Mouse (Mus musculus) left cerebral cortex, adult 8-10 months (tissue): Measurements from ENCODE around the gene Cyren. TPM values are rescaled to one million over a fixed set of nuclear protein-coding genes. Genes with fewer than 3 reads are reported as not detected.

ENCODE experiments used
- DNase-seq, 2 experiments: peaks; one replicate each; pipeline ENCODE4 v3.0.0; 2022; ENCODE audit warnings: low spot score in 2 of 2
- total RNA-seq, 4 experiments: library from RNA; stranded (reverse); gene quantifications; 2 replicates each; pipeline ENCODE4 v1.2.4; 2022

The Cyren gene
- total RNA-seq, 4 experiments from 2014 or later: 3.6 to 4.1 (median 3.8) TPM

DNA sequence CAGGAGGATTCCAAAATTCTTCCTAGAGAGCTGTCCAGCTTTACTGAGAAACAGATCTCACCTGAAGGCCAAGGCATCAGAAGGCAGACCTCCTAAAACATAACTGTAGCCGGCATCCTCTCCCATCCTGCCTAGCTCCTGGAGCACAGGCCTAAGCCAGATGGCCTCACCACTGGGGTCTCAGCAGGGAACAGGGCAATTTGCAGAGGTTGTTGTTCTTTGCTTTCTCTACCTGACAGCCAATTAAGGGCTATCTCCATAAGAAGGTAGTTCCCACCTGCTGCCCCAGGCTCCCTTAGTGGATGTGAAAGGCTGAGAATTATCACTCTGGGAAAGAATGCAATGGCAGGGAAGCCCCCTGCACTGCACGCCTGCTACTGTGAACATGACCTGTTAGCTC is 23.1 kb upstream of the Cyren start:
- DNase-seq: no peak

DNA sequence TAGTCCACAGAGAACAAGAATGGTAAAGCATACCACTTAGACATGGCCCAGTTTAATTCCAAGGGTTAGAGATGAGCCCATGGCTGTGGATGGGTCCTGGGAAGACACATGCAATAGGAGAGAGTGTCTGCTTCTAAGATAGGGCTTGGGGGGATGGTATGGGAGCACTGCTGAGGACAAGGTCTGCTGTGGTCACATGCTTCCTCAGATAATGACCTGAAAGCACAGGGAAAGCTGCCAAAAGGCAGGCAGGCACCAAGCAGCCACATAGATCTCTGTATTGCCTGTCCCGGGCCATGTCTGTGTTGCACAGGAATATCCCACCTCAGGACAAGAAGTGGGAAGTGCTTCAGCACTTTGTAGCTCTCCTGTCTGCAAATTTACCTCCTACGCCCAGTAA is 21.3 kb upstream of the Cyren start:
- DNase-seq: no peak

DNA sequence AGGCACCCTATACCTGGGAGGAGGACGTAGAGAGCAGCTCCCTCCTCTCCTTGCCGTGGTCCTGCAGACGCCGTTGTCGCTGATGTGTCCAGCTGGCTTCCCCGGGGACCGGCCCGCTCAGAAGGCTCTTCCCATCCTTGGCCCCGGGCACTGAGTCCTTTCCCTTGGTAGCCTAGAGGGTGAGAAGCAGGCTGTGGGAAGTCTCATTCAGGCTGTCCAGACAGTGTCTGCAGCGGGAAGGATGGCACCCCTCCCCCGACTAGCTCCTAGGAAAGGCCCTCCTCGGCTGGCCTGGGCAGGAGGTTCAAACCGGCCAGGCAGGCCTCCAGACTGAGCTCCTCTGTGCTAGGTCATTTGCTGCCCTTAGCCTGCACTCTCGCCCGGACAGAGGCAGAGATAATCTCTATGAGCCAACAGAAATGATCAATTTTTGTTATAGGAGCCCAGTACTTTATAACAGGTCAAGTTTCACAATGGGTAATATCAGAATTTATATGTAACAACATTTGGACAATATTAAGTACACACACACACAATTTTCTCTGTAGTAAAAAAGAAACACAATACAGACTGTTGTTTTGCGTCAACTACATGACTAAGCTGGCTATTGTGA is 18.4 kb upstream of the Cyren start:
- DNase-seq: no peak

DNA sequence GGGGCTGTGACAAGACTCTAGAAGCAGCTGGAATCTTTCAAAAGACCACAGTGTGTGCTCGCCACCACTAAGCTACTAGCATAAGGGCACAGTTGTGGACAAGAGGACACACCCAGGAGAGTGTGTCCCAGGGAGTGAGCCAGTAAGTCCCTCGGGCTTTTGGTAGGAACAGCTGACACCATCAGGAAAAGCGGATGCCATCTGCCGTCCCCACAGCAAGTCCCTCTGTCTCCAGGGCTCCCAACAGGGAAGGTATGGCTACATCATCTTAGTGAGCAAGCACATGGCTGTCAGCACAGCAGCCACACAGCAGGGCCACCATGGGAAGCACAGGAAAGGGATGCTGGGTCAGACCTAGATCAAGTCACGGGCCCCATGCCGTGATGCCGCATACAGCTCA is 17.7 kb upstream of the Cyren start:
- no peak for DNase-seq

DNA sequence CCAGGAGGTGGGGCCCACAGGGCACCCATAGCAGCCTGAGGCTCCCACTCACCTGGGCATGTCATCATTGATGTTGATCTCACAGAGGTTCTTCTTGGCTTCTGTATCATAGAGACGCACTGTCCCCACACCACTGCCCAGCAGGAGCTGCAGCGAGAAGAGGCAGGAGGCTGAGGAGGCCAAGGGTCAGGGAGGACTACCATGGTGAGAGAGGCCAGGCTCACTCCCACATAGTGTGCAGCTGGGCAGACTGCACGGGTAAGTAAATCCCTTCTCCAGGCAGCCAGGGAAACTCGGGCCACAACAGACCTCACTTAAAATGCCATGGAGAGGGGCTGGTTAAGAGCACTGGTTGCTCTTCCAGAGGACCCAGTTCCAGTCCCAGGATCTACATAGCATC is 11.3 kb upstream of the Cyren start:
- DNase-seq: no peak

DNA sequence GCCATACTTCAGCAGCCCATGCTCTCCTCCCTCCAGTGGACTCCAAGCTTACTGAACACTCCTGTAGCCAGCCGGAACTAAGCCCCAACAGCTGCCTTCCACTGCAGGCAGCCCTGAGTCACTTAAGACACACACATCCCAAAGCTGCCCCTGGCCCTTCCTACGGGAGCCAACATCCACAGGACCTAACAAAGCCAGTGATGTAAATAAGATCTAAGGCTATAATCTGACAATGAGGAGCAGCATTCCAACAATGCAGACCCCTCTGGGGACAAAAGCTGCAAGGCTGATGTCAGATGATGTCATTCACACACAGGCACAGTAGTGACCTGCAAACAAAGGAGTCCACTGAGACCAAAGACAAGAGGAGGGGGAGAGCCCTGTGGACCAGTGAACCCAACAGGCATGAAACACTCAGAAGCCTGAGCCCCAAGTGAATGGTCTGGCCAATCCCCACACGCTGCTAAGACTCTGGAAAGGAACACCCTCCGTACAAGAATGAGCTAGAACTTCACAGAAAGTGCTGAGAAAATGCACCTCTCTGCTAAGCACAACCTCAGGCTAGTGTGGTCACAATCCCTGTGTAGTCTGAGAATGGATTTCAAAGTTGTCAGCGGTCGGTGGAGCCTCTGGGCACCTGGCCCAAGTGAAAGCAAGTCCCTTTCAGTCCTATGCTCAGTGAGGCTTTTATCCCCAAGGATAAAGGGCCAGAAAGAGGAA is 9.4 kb upstream of the Cyren start:
- no peak for DNase-seq

DNA sequence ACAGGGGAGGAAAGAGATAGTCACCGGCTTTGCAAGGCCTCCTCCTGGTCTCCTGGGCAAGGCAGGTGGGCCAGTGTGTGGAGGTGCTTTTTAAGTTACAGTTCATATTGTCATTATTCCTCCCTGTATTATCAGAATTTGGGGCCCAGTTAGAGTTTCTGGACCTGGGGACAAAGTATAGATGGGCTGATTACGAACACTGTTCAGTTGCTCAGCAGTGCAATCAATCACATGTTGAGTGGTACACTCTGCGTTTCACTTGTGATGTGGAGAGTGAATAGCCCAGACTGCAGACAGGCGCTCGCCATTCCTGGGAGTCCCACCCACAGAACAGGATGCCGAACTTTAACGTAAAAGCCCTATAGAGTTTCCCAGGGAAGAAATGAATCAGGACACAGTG is 6.9 kb upstream of the Cyren start:
- DNase-seq: no peak

DNA sequence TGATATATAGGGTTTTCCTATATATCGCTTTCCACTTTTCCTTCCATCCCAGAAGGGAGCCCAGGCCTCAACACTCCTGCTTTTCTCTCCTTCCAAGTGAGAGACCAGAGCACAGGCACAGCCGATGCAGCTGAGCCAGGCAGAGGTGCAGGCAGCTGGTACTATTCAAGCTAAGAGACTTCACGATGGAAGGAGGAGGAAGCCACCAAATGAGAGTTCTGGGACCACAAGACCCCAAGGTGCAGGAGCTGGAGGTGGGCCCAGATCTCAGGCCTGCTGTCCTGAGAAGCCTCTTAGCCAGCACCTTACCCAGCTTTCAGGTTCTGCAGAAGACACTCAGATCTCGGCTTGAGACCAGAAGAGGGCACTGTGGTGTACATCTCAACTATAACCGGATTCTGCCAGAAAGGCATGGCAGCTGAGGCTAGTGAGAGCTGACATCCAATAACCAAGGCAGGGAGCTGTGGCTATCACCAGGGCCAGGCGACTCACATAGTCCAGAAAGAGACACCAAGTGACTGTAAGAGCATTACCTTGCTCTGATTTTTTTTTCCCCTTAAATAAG is 2.1 kb upstream of the Cyren start:
- DNase-seq: no peak

DNA sequence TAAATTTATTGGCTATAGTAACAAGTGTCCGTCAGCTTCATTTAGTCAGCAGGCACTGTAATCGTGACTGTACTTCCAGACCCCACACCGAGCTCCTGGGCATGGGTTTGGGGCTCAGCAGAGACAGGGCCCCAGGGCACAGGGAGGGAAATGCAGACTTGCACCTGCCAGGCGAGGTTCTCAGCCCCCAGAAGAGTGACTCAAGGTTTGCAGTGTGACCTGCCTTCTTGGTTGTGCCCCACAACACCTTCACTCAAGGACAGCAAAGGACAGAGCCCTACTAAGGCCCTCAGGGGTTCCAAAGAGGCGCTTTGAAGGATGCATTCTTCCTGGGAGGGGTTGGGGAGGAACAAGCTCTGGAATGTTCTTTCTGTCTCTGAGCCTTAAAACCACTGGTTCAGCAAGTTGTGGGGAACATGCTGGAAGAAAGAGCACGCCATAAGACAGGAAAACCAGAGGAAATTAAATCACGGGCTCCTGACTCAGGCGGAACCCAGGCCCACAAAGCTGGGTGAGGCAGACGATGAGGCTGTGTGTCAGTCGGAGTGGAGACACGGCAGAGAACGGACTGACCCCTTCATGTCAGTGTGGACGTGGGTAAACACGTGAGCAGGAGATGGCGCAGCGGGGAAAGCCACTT is 1.4 kb upstream of the Cyren start:
- no peak for DNase-seq

DNA sequence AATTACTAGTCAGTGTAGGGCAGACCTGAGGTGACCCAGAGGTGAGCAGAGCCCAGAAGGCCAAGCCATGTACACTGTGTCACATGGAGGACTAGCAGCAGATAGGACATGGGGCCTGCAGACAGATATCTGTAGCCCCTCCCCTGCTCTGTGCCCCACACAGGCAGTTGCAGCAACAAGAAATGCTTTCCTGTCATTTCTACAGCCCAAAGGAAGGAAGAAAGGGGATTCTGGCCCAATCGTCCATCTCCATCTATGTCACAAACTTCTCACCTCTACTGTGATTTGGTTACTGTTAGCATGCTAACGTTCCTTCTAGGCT is 1.1 kb downstream of the Cyren start:
- DNase-seq: no peak

DNA sequence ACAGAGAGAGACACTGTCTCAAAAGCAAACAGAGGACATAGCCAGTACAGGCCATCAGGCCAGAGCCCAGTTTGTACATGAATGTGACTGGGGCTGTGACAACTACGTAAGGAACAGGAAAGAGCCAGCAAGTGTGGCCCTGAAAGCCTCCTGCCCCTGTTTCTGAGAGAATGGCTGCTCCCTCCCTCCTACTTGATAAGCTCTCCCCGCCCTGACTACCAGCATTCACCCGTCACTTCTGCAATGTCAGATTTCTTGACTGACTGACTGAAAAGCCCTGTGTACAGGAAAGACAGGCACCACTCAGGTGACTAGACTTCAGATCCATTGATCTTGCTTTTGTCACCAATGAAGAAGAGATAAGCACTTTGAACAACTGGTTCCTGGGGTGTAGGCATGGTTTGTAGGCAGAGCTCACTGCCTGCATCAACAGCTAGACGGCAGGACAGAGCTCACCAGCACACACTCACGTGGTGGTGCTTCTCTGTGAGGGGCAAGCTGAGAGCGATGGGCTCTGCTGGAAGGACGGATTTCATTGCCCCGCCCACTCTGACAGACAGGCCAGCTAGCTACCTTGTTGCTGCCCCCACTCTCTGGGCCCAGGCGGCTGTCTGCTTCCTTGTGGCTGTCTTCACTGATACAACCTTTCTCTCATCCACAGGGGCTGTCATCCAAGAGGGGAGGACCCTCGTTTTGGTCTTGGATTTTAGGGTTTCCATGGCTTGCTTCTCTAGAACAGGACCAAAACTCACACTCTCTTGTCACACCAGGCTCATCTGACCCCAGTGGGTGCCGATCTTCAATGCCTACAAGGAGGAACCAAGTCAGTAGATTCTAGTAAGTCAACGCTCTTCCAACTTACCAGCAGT is 1.7 kb downstream of the Cyren start:
- DNase-seq: no peak

DNA sequence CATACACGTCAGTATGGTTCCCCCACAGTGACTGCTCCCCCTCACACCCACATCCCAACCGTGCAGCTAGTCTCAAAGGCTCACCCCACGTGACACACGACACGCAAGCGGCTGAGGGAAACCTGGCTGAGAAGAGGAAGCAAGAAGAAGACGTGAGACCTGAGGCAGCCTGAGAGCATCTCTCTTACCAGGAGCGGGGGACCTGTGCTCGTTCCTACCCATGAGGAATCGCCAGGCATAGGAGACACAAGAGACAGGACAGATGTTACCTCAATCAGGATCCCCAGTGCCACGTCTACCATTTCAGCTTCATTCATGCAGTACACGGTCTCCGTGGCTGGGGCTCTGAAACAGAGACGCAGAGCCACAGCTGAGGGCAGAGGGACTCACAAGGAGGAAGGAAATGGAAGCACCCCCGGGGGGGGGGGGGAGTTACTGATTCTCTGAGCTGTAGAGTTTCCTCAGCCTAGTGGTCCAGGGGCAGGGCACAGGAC is 2.5 kb downstream of the Cyren start:
- DNase-seq: no peak

DNA sequence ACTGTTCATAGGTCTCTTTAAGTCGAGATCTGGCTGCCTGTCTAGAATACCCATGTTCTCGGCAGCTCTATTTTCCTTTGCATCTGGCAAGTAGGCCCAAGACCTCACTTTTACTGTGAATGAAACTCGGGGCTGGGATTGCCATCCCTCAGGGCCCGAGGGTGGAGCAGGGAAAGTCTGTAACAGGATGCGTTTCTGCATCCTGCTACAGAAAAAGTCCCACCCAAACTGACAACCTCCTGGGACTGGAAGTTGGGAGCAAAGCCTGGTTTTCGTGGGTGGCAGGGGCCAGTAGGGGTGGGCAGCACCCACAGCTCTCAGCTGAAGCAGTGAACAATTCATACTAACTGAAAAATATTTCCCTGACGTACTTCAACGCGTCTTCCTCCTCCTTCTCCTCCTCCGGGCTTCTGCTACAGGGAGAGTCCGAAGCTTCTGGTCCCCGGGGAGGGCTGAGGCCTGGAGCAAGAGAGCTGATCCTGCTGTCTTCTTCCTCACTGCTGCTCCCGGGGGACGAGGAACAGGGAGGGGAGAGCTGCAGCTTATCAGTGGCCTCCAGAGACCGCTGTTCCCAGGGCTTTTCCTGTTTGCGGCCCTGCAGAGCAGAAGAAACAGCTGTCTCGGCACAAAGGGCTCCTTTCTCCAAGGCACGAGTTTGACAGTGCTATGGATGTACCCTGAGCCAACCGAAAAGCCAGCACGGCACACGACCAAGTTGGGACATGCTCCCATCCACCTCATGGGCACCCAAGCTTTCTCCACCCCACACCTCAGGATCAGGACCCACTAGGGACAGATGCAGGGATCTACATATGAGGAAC is 3.5 kb downstream of the Cyren start:
- peak in 1 of 2 experiments; percentile 7 for DNase-seq

DNA sequence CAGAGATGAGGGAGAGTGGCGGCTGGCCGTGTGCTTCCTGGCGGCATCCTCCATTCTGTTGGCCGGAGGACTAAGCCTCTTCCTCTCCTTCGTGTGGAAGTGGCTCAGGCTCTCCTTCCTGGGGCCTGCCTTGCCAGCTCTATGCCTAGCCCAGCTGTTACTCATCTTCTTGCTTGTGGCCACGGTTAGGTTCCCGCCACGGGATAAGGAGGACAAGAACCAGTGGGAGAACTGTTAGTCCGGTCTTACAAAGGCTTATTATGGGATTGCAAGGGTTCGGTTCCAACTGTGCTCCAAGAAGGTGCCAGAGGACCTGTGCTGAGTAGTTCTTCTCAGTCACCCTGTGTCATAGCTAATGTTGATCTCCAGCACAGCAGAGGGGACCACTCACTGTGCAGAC is 5.0 kb downstream of the Cyren start:
- peak in 1 of 2 experiments; percentile 3 for DNase-seq

DNA sequence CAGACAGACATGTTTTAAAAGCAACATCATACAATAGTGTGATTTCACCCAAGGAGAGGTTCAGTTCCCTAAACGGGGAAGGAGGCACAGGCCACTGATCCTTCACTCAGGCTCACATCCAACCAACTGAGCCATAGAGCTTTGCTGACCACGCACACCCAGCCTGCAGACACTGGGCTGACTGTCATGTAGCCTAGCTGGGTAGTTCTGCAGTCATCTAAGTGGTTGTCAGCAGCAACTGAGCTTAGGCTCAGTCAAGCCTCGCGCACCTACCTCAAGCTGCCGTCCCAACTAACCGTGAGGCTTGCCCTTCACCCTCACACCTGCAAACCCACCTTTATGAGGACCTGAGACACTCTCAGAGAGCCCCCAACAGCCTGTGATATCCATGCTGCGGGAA is 5.9 kb downstream of the Cyren start:
- DNase-seq: no peak

DNA sequence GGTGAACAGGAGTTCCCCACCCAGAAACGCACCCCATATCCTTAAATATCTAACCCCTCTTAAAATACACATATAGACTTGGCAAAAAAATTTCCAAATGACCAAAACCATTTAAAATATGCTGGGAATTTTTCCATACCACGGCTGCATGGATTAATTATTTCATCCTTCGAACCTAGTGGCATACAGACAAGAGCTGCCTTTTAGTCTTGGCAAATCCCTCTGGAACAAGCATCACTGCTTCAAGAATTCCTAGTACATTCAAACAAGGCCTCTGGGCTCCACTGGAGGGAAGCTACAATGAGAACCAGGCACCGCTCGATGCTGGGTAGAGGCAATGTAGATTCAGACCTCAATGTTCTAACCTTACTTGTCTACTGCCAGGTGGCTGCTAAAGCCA is 7.1 kb downstream of the Cyren start:
- no peak for DNase-seq

DNA sequence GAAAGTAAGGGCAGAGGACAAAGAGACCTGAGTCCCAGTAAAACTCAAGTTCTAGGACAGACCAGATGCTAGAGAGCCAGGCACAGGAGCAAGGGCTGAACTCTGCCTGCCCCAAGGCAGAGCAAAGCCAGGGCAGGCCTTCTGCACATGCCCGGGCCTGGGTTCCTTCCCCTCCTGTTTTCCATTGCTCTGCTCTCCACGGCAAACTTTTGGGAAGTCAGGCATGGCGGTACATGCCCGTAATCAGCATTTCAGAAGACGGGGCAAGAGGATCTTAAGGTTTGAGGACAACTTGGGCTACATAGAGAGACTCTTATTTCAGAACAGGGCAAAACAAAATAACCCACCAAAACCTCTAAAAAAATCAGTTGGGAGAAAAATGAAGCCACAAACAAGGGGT is 7.7 kb downstream of the Cyren start:
- DNase-seq: no peak

DNA sequence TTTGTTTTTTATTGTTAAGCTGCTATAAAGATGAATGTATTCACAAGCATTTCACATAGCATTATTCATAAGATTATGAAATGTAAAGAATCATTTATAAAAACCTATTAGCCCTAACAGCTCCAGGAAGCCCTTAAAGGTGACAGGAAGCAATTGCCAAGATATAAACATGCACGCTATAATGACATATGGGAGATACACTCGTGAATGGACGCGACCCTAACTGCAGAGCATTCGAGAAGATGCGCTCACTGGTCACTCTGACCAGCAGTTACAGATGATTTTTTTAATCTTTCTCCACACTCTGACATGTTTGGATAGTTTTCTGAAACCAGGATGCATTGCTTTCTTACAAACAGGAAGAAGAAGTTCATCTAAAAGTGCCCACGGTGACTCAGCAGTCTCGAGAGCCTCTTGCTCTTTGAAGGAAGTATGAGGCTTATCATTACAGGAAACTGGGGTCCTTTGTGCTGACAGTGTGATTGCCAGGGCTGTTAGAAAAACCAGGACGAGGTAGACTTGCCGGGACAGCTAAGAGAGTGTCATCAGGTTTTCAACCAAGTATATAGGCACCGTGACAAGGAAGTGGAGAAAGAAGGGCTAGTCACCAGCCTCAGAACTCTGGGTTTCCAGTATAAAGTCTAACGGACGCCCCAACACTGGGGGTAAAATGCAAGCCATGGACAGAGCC is 8.5 kb downstream of the Cyren start:
- DNase-seq: no peak

DNA sequence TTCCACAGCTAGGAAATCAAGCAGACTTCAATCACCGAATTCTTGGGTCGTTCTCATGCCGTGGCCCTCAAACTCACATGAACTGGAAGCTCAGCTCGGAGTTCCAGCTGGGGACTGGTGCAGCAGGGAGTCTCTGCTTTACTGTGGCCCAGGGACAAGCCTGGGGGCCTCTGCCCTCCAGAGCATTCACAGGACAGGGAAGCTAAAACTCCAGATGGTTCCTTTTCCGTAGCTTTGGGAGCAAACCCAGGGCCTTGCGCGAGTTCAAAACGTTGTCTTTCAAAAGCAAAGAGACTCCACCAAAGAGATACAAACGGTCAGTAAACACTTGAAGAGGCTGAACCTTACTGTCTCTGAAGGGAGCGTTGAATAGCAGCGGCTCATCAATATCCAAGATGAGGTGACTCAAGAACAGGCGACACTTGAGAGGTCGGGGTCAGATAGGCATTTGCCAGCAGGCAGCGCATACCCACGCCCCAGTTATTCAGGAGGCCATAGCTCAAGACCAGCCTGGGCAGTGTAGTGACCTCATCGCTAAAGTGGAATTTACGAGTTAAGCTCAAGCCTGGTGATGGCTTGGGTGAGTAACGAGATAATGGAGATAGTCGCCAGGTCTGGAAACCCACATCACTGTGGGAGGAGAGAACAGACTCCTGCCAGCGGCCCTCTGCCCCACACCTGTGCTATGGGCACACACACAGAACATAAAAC is 9.2 kb downstream of the Cyren start:
- DNase-seq: no peak

DNA sequence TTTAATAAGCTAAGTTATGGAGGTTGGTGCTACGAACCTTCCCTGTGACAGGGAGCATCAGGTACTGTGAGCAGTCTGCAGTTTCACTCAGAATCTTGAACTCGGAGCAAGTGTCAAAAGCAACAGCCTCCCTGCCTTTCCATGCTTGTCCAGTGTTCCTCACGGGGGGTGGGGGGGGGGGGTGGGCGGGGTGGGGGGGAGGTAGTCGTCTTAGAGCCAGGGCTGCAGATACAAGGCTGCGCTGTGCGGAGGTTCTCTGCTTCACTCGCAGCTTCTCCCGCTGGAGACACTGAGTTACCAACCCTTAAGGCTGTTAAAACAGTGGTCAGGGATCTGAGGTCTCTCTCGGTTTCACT is 9.9 kb downstream of the Cyren start:
- no peak for DNase-seq
